Mouse (Mus musculus): ENCODE data around the gene Gas6. TPM values are rescaled to one million over a fixed set of nuclear protein-coding genes. Genes with fewer than 3 reads are reported as not detected.

Gas6 gene
- polyA plus RNA-seq (2014; fragmentation: Illumina TruSeq; extraction: RNeasy Lipid Tissue Mini Kit (QIAGEN cat#74804); ENCODE audit: low read depth, low replicate concordance) = 2.4 TPM

DNA sequence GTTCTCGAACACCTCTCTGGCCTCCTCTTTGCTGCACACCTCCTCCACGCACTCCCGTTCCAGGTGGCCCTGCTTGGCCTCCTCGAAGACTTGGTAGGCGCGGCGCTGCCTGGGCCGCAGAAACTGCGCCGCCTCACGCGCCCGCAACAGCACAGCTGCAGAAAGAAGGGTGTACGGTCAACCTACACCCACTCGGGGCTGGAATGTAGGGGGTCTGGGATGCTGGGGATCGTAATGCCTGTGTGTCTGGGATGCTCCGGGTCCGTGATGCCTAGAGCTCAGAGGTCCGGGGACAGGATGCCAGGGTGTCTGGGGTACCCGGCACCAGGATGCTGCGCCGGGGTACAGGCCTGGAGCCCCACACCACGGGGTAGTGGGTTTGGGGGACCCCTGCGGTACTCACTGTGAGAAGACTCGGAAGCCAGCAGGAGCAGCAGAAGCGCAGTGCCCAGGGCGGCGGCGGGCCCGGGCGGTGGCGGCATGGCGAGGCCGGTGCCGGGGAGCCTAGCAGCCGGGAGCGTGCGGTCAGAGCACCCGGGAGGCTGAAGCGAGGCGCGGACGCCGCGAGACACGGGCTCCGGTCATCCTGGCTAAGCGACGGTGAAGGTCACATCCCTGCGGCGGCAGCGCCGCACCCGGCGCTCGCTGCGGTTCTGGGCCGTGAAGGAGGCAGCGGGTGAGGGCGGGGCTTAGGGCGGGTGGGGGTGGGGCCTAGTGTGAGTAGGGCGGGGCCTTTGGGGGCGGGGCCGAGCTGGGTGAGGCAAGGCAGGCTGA, at the start of gene Gas6:
TSS of gene Gas6 (minus strand) at position 633 of the 774 bp plus-strand sequence.

DNA sequence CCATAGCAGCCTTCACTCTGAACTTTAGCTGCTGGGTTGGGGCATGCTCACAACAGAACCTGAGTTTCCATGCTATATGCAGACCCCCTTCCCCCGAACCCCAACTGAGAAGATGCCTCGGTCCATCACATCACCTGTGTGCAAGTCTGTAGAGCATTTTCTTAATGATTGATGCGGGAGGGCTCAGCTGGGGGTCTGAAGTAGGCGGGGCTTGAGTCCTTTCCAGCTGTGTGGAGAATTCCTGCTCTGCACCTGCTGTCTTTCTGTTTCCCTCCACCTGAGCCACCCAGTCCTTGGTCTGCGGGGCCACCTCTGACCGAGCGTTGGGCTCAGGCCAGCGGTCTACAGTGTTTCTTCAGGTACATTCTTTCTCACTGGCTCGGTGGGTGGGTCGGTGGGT, 59.4 kb downstream of the Gas6 start, which contains the start of gene Tmem255b:
TSS of gene Tmem255b (plus strand) at position 301 of the 400 bp plus-strand sequence.

Other genes starting within 250 kb of the Gas6 start
- gene Adprhl1, start 240.3 kb downstream of the Gas6 start, polyA plus RNA-seq (2014; fragmentation: Illumina TruSeq; extraction: RNeasy Lipid Tissue Mini Kit (QIAGEN cat#74804); ENCODE audit: low read depth, low replicate concordance) = not detected
- gene Dcun1d2, start 206.4 kb downstream of the Gas6 start, polyA plus RNA-seq (2014; fragmentation: Illumina TruSeq; extraction: RNeasy Lipid Tissue Mini Kit (QIAGEN cat#74804); ENCODE audit: low read depth, low replicate concordance) = 6.8 TPM
- 6.7 TPM for gene Tmco3, start 206.3 kb downstream of the Gas6 start, polyA plus RNA-seq (2014; fragmentation: Illumina TruSeq; extraction: RNeasy Lipid Tissue Mini Kit (QIAGEN cat#74804); ENCODE audit: low read depth, low replicate concordance)
- gene Tfdp1, start 155.7 kb downstream of the Gas6 start, polyA plus RNA-seq (2014; fragmentation: Illumina TruSeq; extraction: RNeasy Lipid Tissue Mini Kit (QIAGEN cat#74804); ENCODE audit: low read depth, low replicate concordance) = 10.9 TPM
- not detected for gene Atp4b, start 97.7 kb downstream of the Gas6 start, polyA plus RNA-seq (2014; fragmentation: Illumina TruSeq; extraction: RNeasy Lipid Tissue Mini Kit (QIAGEN cat#74804); ENCODE audit: low read depth, low replicate concordance)
- gene Grk1, start 89.4 kb downstream of the Gas6 start, polyA plus RNA-seq (2014; fragmentation: Illumina TruSeq; extraction: RNeasy Lipid Tissue Mini Kit (QIAGEN cat#74804); ENCODE audit: low read depth, low replicate concordance) = not detected
- not detected for gene Tmem255b, start 59.3 kb downstream of the Gas6 start, polyA plus RNA-seq (2014; fragmentation: Illumina TruSeq; extraction: RNeasy Lipid Tissue Mini Kit (QIAGEN cat#74804); ENCODE audit: low read depth, low replicate concordance)
- gene 1700029H14Rik, start 68.0 kb upstream of the Gas6 start, polyA plus RNA-seq (2014; fragmentation: Illumina TruSeq; extraction: RNeasy Lipid Tissue Mini Kit (QIAGEN cat#74804); ENCODE audit: low read depth, low replicate concordance) = not detected
- gene Rasa3, start 183.1 kb upstream of the Gas6 start, polyA plus RNA-seq (2014; fragmentation: Illumina TruSeq; extraction: RNeasy Lipid Tissue Mini Kit (QIAGEN cat#74804); ENCODE audit: low read depth, low replicate concordance) = 3.3 TPM
- gene Cfap97d2, start 211.4 kb upstream of the Gas6 start, polyA plus RNA-seq (2014; fragmentation: Illumina TruSeq; extraction: RNeasy Lipid Tissue Mini Kit (QIAGEN cat#74804); ENCODE audit: low read depth, low replicate concordance) = not detected